Mouse (Mus musculus) heart, adult 18-20 months (tissue): ENCODE measurements around the gene Sox2. TPM values are rescaled to one million over a fixed set of nuclear protein-coding genes. Genes with fewer than 3 reads are reported as not detected.

Experiments used
- microRNA-seq, 2 experiments: library from miRNA; unstranded; fragments of <30 nt; microRNA quantifications; one replicate each; pipeline ENCODE4 v1.2.0; 2022
- total RNA-seq, 2 experiments: library from RNA; stranded (reverse); gene quantifications; 2 replicates each; pipeline ENCODE4 v1.2.3; 2021

The Sox2 gene
- total RNA-seq, 2 experiments from 2014 or later = 0.67 TPM; not detected in 1

Small RNA genes lying within 50 kb of the gene (microRNA-seq; reads per million reads assigned to microRNA genes)
- gene Mir1897 = 0 reads per million in 2 experiments
